Mouse (Mus musculus): ENCODE measurements around the gene Cdk8.

DNA sequence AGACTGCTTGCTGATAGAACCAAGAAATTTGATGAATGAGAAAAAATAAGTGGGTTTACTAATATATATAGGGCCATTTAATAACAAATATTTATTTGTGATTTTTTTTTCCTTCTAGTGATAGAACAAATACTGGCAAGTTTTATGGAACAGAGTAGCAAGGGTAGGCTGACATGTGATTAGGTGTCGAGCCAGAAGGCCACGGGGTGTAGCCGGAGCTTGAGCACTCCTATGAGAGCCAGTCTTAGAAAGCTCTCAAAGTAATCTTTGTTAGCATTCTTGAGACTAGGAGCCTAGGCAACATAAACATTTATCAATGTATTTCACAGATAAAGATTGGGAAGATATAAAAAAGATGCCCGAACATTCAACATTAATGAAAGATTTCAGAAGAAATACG is 63.8 kb downstream of the Cdk8 start:
- no peak for TF ChIP-seq FLI1 (IDR thresholded peaks at IDR 0.05; ENCODE audit: low read length)
- no peak for TF ChIP-seq GATA1 (IDR thresholded peaks at IDR 0.05; ENCODE audit: borderline replicate concordance, low read length)

Data from megakaryocyte, embryonic 14.5 days (primary cell).